Mouse (Mus musculus) heart, embryonic 13.5 days (tissue): ENCODE measurements around the gene Triap1. TPM values are rescaled to one million over a fixed set of nuclear protein-coding genes. Genes with fewer than 3 reads are reported as not detected.
"Not testable (repeated sequence)": the region's sequence is repeated elsewhere in the genome, so short reads cannot be mapped to it uniquely, and the experiment has no call there.

Experiments
- ATAC-seq: fragments of 200-750 bp; cut with Nextera tagmentation; 2 replicates; pipeline ENCODE4 v1.8.0; 2017; ENCODE audit warnings: moderate TSS enrichment; ENCODE audit not compliant: insufficient number of reproducible peaks, low FRiP score, low TSS enrichment; ENCODE audit errors: extremely low read depth
- H3K27ac ChIP-seq: fragments of 300-500 bp; sonication (generic); replicated peaks from 2 replicates; pipeline ENCODE4 v1.5.1; 2015; ENCODE audit warnings: moderate library complexity, mild to moderate bottlenecking, inconsistent platforms
- H3K27me3 ChIP-seq: fragments of 300-500 bp; sonication (generic); replicated peaks from 2 replicates; pipeline ENCODE4 v1.6.1; 2015; ENCODE audit warnings: mild to moderate bottlenecking, inconsistent platforms
- H3K36me3 ChIP-seq: fragments of 300-500 bp; sonication (generic); 2 replicates; pipeline ENCODE4 v1.6.1; 2015; ENCODE audit warnings: mild to moderate bottlenecking, inconsistent platforms
- H3K4me1 ChIP-seq: fragments of 300-500 bp; sonication (generic); 2 replicates; pipeline ENCODE4 v1.6.1; 2015; ENCODE audit warnings: inconsistent platforms
- H3K4me2 ChIP-seq: fragments of 300-500 bp; sonication (generic); 2 replicates; pipeline ENCODE4 v1.6.1; 2015; ENCODE audit warnings: inconsistent platforms, mild to moderate bottlenecking, moderate library complexity
- H3K4me3 ChIP-seq: fragments of 300-500 bp; sonication (generic); 2 replicates; pipeline ENCODE4 v1.5.1; 2015; ENCODE audit warnings: moderate library complexity, mild to moderate bottlenecking, inconsistent platforms
- H3K9ac ChIP-seq: fragments of 300-500 bp; sonication (generic); 2 replicates; pipeline ENCODE4 v1.6.1; 2015; ENCODE audit warnings: inconsistent platforms, mild to moderate bottlenecking, moderate library complexity
- H3K9me3 ChIP-seq: fragments of 300-500 bp; sonication (generic); 2 replicates; pipeline ENCODE4 v1.6.1; 2016; ENCODE audit warnings: inconsistent platforms
- WGBS: fragments of 180-500 bp; shearing (Covaris S2); methylation state at CpG from one replicate; pipeline ENCODE4 v1.1.7; 2015; ENCODE audit warnings: mixed read lengths; 5-methylcytosine and 5-hydroxymethylcytosine counted together
- polyA plus RNA-seq: library from polyadenylated mRNA; unstranded; fragments of >200 nt; fragmentation: Nextera tagmentation; extraction: Ambion mirVana; gene quantifications from 2 replicates; pipeline ENCODE4 v1.2.1, GENCODE M21; 2015

Gene Triap1
- polyA plus RNA-seq = 40.2 and 42.4 TPM in 2 replicates

DNA sequence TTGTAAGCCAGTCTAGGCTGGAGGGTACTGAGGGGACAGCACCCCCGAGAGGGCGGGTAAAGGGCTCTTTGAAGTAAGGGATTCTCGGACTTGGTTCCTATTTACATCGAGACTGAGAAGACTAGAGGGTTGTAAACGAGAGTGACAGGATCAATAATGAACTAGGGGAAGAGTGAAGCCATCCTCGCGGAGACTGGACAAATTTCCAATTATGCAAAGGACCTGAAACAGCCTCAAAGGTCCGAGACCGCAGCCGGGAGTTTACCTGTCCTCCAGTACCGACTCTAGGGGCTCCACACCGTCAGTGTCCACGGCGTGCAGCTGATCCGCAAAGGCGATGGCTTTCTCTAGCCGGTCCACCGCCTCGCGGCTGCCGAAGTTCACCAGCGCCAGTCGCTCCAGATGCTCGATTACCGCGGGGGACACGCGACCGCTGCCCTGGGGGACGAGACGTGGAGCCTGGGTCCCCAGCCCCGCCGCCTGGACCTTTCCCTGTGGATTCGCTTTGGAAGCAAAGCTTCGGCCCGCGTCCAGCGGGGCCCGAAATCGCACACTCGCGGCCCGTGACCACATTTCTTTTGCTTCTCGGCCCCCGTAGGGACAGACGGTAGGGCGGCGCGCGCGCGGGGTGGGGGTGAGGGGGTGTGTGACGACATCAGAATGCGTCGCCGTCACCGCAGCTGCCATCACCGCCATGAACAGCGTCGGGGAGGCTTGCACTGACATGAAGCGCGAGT, at the start of gene Triap1, which contains the start of gene Gatc:
Gene Triap1, plus strand, starts transcription at position 649 of the 737 bp plus-strand sequence.
Gene Gatc, minus strand, starts transcription at position 602 of the 737 bp plus-strand sequence.
- H3K9me3 ChIP-seq = no peaks in the 10 kb centered on the region
- H3K9ac ChIP-seq = peak within 1 kb of the TSS; percentile 92
- H3K4me1 ChIP-seq = peaks cover 25% of the 10 kb centered on the region
- no peaks in the 10 kb centered on the region for H3K27me3 ChIP-seq
- peak; percentile 84 for ATAC-seq
- peak within 1 kb of the TSS; percentile 75 for H3K4me2 ChIP-seq
- H3K27ac ChIP-seq = peak within 1 kb of the TSS; percentile 82
- peaks cover 53% of the 10 kb centered on the region for H3K36me3 ChIP-seq
- peak within 1 kb of the TSS; percentile 94 for H3K4me3 ChIP-seq
- WGBS = under 1% methylated on average over 62 of the region's 62 CpGs

DNA sequence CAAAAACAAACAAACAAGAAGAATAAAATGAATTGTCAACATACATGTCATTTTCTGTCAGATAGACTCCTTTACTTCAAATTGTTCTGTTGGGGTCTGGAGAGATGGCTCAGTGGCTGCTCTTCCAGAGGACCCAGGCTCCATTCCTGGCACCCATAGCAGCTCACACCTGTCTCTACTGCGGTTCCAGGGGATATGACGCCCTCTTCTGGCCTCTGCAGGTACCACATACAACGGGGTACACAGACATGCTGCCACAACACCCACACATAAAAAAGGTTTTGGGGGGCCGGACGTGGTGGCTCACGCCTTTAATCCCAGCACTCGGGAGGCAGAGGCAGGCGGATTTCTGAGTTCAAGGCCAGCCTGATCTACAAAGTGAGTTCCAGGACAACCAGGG, 46.9 kb upstream of the Triap1 start:
- no peak overlapping the region for H3K27ac ChIP-seq
- H3K4me1 ChIP-seq = peaks cover 29% of the 10 kb centered on the region
- no peak overlapping the region for H3K9ac ChIP-seq
- H3K4me2 ChIP-seq = no peak overlapping the region
- no peaks in the 10 kb centered on the region for H3K27me3 ChIP-seq
- H3K36me3 ChIP-seq = peaks cover 95% of the 10 kb centered on the region
- no peak for ATAC-seq
- H3K9me3 ChIP-seq = no peaks in the 10 kb centered on the region
- 84% methylated on average over 8 of the region's 8 CpGs for WGBS
- no peak overlapping the region for H3K4me3 ChIP-seq

DNA sequence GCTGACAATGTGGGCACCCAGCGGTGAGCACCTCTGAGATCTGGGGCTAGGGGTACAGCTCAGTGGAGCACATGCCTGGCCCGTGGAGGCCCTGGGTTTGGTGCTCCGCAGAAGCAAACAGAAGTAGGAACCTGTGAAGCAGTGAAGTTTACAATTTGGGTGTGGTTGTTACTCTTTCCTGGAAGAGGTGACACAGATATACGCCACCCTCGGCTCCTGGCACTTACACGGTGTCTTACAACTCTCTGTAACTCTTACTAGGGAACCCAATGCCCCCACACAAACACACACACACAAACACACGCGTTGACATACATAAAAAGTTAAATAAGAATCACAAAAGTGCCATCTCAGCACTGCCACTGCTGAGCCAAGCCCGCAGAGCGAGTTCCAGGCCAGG, 44.7 kb upstream of the Triap1 start:
- no peak for ATAC-seq
- H3K4me1 ChIP-seq = peaks cover 34% of the 10 kb centered on the region
- no peaks in the 10 kb centered on the region for H3K9me3 ChIP-seq
- no peak overlapping the region for H3K9ac ChIP-seq
- H3K4me2 ChIP-seq = no peak overlapping the region
- 0 out of 2 replicates have a peak overlapping the region, but pooled peaks have one; percentile 12 for H3K27ac ChIP-seq
- 81% methylated on average over 10 of the region's 10 CpGs for WGBS
- no peaks in the 10 kb centered on the region for H3K27me3 ChIP-seq
- peaks cover 79% of the 10 kb centered on the region for H3K36me3 ChIP-seq
- no peak overlapping the region for H3K4me3 ChIP-seq

DNA sequence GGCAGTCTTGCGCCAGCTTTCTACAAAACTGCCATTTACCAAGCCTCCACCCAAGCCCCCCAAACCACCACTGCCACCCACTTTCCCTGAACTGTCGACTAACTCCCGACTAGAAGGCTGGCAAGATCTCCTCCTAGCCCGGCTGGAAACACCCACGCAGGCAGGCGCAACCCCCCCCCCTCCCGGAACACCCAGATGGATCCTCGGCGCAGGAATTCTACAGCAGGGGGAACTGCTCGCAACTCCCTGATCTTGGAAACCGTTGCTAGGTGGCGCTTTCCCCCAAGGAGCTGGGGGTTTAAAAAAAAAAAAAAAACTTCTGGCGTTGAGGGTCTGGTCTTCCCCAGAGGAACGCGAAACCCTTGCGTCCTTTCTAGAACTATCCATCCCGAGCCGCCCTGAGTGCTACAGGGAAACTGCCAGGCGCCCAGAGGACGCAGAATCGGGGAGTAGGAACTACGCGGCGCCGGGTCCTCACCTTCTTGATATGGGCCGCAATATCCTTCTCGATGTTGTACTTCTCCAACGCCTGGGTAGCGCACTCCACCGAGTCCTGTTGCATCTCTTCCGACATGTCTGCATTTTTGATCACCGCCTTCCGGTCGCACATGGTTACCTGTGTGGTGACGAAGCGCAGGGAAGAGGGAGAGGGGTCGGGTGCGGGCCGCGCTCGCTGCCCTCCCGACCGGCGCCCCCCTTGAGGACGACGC, 40.8 kb upstream of the Triap1 start:
- Histone ChIP-seq H3K27me3 (no peaks in the 10 kb centered on the region), H3K4me2 (peak overlapping the region; percentile 79), H3K9ac (peak overlapping the region; percentile 90), H3K36me3 (peaks cover 43% of the 10 kb centered on the region), H3K27ac (peak overlapping the region; percentile 92), H3K9me3 (no peaks in the 10 kb centered on the region), H3K4me3 (peak overlapping the region; percentile 73), H3K4me1 (peaks cover 39% of the 10 kb centered on the region)
- no peak for ATAC-seq
- under 1% methylated on average over 46 of the region's 46 CpGs for WGBS

DNA sequence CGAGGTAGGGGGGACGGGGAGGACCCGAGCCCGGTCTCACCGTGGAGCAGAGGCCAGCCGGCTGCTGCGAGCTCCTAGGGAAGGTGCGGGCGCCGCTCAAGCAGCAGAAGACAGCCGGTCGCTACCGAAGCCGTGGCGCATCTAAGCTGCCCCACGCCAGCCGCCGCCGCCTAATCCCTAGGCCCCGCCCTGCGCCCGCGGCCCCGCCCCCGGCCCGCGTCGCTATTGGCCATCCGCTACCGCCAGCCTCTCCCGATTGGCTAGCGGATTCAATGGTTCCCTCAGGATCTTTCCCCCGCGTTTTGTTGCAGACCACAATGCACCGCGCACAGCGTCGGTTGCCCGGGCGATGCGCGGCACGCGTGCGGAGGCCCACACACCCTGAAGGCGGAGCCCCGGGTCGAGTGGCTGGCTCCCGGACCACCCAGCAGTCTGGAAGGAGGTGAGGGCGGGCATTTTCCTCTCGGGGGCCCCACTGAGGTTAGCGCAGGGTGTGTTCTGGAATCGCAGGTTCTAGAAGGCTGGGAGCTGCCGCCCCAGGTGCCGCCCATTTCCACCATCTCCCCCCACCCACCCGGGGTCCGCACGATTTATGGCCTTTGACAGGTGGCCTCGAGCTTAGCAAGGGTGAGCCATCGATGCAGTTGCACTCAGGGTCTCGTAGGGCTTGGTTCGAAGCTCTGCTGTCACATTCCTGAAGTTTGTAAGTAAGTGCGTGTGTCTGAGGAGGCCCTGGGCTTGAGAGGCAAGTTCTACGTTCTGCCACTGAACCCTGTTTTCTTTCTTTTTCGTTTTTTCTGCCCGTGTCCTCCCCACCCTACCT, 40.0 kb upstream of the Triap1 start, which contains the start of gene Dynll1:
Gene Dynll1, minus strand, starts transcription at position 208 of the 823 bp plus-strand sequence.
- H3K4me1 ChIP-seq = peaks cover 39% of the 10 kb centered on the region
- H3K27me3 ChIP-seq = no peaks in the 10 kb centered on the region
- H3K9me3 ChIP-seq = no peaks in the 10 kb centered on the region
- peaks cover 35% of the 10 kb centered on the region for H3K36me3 ChIP-seq
- H3K4me3 ChIP-seq = peak within 1 kb of the TSS; percentile 73
- H3K4me2 ChIP-seq = peak within 1 kb of the TSS; percentile 86
- ATAC-seq = peak; percentile 96
- peak within 1 kb of the TSS; percentile 92 for H3K27ac ChIP-seq
- peak within 1 kb of the TSS; percentile 90 for H3K9ac ChIP-seq
- WGBS = under 1% methylated on average over 64 of the region's 66 CpGs

DNA sequence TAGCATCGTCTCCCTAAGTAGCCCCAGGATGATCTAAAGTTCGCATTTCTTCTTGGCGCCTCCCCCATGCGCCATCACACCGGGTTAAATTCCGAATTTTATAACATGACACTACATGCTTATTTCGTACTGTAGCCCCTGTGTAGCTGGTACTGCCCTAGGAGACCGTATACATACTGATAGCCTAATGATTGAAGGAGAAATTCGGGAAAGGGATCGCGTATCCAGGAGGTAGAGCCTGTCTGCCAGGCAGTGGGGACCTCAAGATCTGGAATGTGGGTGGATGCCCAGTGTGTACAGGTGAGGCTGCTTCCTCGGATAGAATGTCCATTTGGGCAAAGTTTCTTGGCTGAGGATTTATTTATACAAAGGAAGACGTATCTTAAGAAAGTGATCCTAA, 39.4 kb upstream of the Triap1 start:
- H3K36me3 ChIP-seq = peaks cover 28% of the 10 kb centered on the region
- peaks cover 34% of the 10 kb centered on the region for H3K4me1 ChIP-seq
- H3K9ac ChIP-seq = peak overlapping the region; percentile 84
- H3K27ac ChIP-seq = peak overlapping the region; percentile 76; the same call in 1 of the 2 replicates
- no peaks in the 10 kb centered on the region for H3K27me3 ChIP-seq
- no peak for ATAC-seq
- peak overlapping the region; percentile 86 for H3K4me2 ChIP-seq
- no peaks in the 10 kb centered on the region for H3K9me3 ChIP-seq
- WGBS = 29% methylated on average over 13 of the region's 13 CpGs
- H3K4me3 ChIP-seq = peak overlapping the region; percentile 73

DNA sequence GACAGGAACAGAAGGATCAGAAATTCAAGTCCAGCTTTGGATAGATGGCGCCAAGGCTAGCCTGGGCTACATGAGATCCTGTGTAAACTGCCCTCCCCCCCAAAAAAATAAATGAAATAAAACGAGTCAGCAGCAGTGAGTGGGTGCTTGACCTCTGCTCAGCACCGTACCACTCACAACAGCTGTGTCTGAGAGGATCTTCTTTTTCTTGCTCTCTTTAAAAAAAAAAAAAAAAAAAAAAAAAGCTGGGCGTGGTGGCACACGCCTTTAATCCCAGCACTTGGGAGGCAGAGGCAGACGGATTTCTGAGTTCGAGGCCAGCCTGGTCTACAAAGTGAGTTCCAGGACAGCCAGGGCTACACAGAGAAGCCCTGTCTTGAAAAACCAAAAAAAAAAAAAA, 38.8 kb upstream of the Triap1 start:
- Histone ChIP-seq H3K4me3 (peak overlapping the region; percentile 73; the same call in 1 of the 2 replicates), H3K36me3 (peaks cover 23% of the 10 kb centered on the region), H3K4me1 (peaks cover 28% of the 10 kb centered on the region), H3K4me2 (peak overlapping the region; percentile 86; the same call in 1 of the 2 replicates), H3K9ac (0 out of 2 replicates have a peak overlapping the region, but pooled peaks have one; percentile 84)
- ATAC-seq, H3K27me3 ChIP-seq, H3K9me3 ChIP-seq, H3K27ac ChIP-seq: not testable (repeated sequence)
- 78% methylated on average over 3 of the region's 7 CpGs for WGBS

DNA sequence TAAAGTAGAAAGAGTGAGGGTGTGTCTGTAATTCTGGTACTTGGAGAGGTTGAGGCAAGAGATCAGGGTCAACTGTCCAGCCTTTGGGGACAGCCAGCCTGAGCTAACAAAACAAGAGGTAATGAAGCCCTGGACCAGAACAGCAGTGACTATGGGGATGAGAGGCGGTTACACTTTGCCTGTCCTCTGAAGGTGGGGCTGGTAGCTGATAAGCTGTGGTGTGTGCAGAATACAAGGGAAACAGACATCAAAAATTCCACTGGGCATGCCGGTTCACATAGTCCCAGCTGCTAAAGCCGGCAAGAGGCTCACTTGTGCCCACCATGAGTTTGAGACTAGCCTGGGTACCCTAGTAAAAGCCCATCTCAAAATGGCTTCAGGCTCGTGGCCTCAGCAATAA, 28.7 kb upstream of the Triap1 start:
- no peaks in the 10 kb centered on the region for H3K9me3 ChIP-seq
- 42% methylated on average over 4 of the region's 4 CpGs for WGBS
- peak overlapping the region; percentile 30 for H3K27ac ChIP-seq
- H3K4me1 ChIP-seq = peaks cover 31% of the 10 kb centered on the region
- peak overlapping the region; percentile 8; the same call in 1 of the 2 replicates for H3K4me2 ChIP-seq
- no peak overlapping the region for H3K9ac ChIP-seq
- no peak overlapping the region for H3K4me3 ChIP-seq
- ATAC-seq = no peak
- no peaks in the 10 kb centered on the region for H3K36me3 ChIP-seq
- H3K27me3 ChIP-seq = no peaks in the 10 kb centered on the region

DNA sequence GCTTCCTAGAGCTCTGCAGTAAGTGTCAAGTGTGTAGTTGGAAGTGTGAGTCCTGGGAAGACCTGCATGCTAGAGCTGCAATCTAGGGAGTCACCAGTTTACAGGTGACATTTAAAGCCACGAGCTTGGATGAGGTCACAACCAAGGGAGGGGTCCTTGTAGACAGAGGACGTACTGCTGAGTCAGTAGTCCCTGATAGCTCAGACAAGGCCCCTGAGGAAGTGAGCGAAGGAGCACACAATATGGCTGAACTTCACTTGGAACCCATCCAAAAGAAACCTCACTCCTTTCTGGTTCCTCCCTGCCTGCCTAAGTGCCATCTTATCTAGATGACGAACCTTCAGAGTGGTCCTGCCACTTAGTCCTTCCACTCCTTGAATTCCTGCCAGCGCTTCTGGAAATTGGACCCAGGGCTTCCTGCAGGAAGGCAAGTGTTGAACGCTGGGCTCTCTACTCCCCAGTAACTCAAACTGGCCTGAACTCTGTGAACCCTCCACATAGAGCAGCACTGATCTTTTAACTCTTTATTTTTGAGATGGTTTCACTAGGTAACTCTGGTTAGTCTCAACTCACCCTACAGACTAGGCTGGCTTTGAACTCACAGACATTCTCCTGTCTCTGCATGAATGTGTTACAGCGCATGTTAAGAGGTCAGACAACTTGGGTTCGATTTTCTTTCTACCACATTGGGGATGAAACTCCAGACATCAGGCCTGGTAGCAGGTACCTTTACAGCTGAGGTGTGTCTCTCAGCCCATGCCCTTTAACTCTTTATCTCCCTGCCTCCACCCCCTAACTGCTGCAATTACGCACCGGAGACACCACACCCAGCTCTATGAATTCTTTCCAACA, 28.0 kb upstream of the Triap1 start:
- ATAC-seq = peak; percentile 44; the same call in 1 of the 2 replicates
- no peak overlapping the region for H3K4me3 ChIP-seq
- WGBS = 41% methylated on average over 10 of the region's 10 CpGs
- peaks cover 38% of the 10 kb centered on the region for H3K4me1 ChIP-seq
- H3K9me3 ChIP-seq = no peaks in the 10 kb centered on the region
- H3K27me3 ChIP-seq = no peaks in the 10 kb centered on the region
- H3K27ac ChIP-seq = peak overlapping the region; percentile 30
- peak overlapping the region; percentile 8; the same call in 1 of the 2 replicates for H3K4me2 ChIP-seq
- H3K9ac ChIP-seq = peak overlapping the region; percentile 33; the same call in 1 of the 2 replicates
- no peaks in the 10 kb centered on the region for H3K36me3 ChIP-seq

DNA sequence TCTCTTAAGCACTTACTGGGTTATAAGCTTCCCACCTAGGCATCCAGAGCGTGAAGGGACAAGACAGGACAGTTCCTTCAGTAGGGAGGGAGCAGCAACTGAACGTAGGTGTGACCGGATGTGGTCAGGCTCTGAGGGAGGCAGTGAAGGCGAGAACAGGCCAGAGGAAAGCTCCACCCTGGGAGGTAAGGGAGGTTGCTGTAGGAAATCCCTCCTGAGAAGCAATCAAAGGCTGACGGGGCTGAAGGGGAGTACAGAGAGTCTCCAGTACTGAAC, 27.4 kb upstream of the Triap1 start:
- no peaks in the 10 kb centered on the region for H3K27me3 ChIP-seq
- H3K9ac ChIP-seq = peak overlapping the region; percentile 33; the same call in 1 of the 2 replicates
- no peaks in the 10 kb centered on the region for H3K36me3 ChIP-seq
- peaks cover 44% of the 10 kb centered on the region for H3K4me1 ChIP-seq
- H3K9me3 ChIP-seq = no peaks in the 10 kb centered on the region
- ATAC-seq = no peak
- WGBS = 36% methylated on average over 5 of the region's 5 CpGs
- peak overlapping the region; percentile 30 for H3K27ac ChIP-seq
- H3K4me2 ChIP-seq = no peak overlapping the region; the same call in 1 of the 2 replicates
- no peak overlapping the region for H3K4me3 ChIP-seq
